Mouse (Mus musculus) liver, embryonic 14.5 days (tissue): ENCODE results near the gene Ccser1.

Source experiments
- CTCF ChIP-seq: IDR thresholded peaks from 2 replicates; pipeline ENCODE4 v1.5.1; 2016; ENCODE audit warnings: antibody characterized with exemption, low read depth, control low read depth
- EP300 ChIP-seq: IDR thresholded peaks from 2 replicates; pipeline ENCODE4 v1.6.1; 2016; ENCODE audit warnings: antibody characterized with exemption, low read depth

GRCm38 (mm10) chr6:61978379-61978778 is 798.3 kb downstream of the Ccser1 start:
- no peak for TF ChIP-seq CTCF
- no peak for TF ChIP-seq EP300
